Mouse (Mus musculus) limb, embryonic 14.5 days (tissue): ENCODE measurements around the gene Ankrd40. TPM values are rescaled to one million over a fixed set of nuclear protein-coding genes. Genes with fewer than 3 reads are reported as not detected.
A peak's percentile ranks its signal among the peaks of the same experiment; 100 is the strongest.

Experiments used
- ATAC-seq: fragments of 200-750 bp; cut with Nextera tagmentation; 2 replicates; pipeline ENCODE4 v1.8.0; 2017; ENCODE audit warnings: low read depth, moderate number of reproducible peaks, moderate TSS enrichment; ENCODE audit not compliant: low FRiP score
- DNase-seq: peaks from one replicate; pipeline ENCODE4 v3.0.0-alpha.2; 2015; ENCODE audit warnings: low spot score
- H3K27ac ChIP-seq: fragments of 300-500 bp; sonication (generic); replicated peaks from 2 replicates; pipeline ENCODE4 v1.5.1; 2014; ENCODE audit warnings: low read depth, mild to moderate bottlenecking, low read length, moderate library complexity, mixed read lengths
- H3K27me3 ChIP-seq: fragments of 300-500 bp; sonication (generic); 2 replicates; pipeline ENCODE4 v1.6.1; 2014; ENCODE audit warnings: low read length, mixed read lengths; ENCODE audit not compliant: control insufficient read depth, insufficient read depth
- H3K36me3 ChIP-seq: fragments of 300-500 bp; sonication (generic); 2 replicates; pipeline ENCODE4 v1.6.1; 2014; ENCODE audit warnings: mild to moderate bottlenecking, low read length, moderate library complexity, mixed read lengths; ENCODE audit not compliant: control insufficient read depth, insufficient read depth
- H3K4me1 ChIP-seq: fragments of 300-500 bp; sonication (generic); 2 replicates; pipeline ENCODE4 v1.6.1; 2014; ENCODE audit warnings: antibody characterized with exemption, low read length, mixed read lengths; ENCODE audit not compliant: control insufficient read depth, insufficient read depth
- H3K4me2 ChIP-seq: fragments of 300-500 bp; sonication (generic); replicated peaks from 2 replicates; pipeline ENCODE4 v1.6.1; 2014; ENCODE audit warnings: low read depth, mild to moderate bottlenecking, low read length, moderate library complexity; ENCODE audit not compliant: severe bottlenecking
- H3K4me3 ChIP-seq: fragments of 300-500 bp; sonication (generic); replicated peaks from 2 replicates; pipeline ENCODE4 v1.5.1; 2014; ENCODE audit warnings: low read length
- H3K9ac ChIP-seq: fragments of 300-500 bp; sonication (generic); 2 replicates; pipeline ENCODE4 v1.6.1; 2014; ENCODE audit warnings: mild to moderate bottlenecking, low read depth, low read length, moderate library complexity; ENCODE audit not compliant: severe bottlenecking
- H3K9me3 ChIP-seq: fragments of 300-500 bp; sonication (generic); 2 replicates; pipeline ENCODE4 v1.6.1; 2016; ENCODE audit warnings: low read length; ENCODE audit not compliant: control insufficient read depth
- POLR2A ChIP-seq: fragments of 200-500 bp; IDR thresholded peaks from 2 replicates; pipeline ENCODE4 v1.8.0; 2012; ENCODE audit warnings: inconsistent platforms, mild to moderate bottlenecking, moderate library complexity, borderline replicate concordance; ENCODE audit not compliant: insufficient read depth, insufficient read length; ENCODE audit errors: extremely low read depth
- WGBS: fragments of 180-500 bp; shearing (Covaris S2); extraction: QIAGEN DNeasy Blood & Tissue Kit; methylation state at CpG from one replicate; pipeline ENCODE4 v1.1.7; 2014; 5-methylcytosine and 5-hydroxymethylcytosine counted together
- polyA plus RNA-seq, 2 experiments: library from polyadenylated mRNA; depleted of rRNA in 1 of 2; stranded (reverse) in 1 of 2; unstranded in 1 of 2; fragments of >200 nt; fragmentation: Nextera tagmentation in 1 of 2; extraction: Ambion mirVana in 1 of 2; gene quantifications; 2 replicates each; pipeline versions ENCODE4 v1.2.1 to v1.2.3; 2012 to 2014

The Ankrd40 gene
- polyA plus RNA-seq, 2 experiments = 30.3 to 74.4 TPM

- no peak for ATAC-seq
- DNase-seq = peak; percentile 30
- TF ChIP-seq POLR2A = no peak
- Histone ChIP-seq H3K27me3 (no peaks in the 10 kb centered on the region), H3K9ac (peak overlapping the region; percentile 94), H3K27ac (peak overlapping the region; percentile 98; the same call in 1 of the 2 replicates), H3K36me3 (no peaks in the 10 kb centered on the region), H3K9me3 (no peaks in the 10 kb centered on the region), H3K4me2 (peak overlapping the region; percentile 68), H3K4me3 (peak overlapping the region; percentile 73), H3K4me1 (peaks cover 19% of the 10 kb centered on the region)
- 4% methylated on average over 10 of the region's 10 CpGs for WGBS
Observed at GRCm38 (mm10) chr11:94326961-94327411, 815 bp upstream of the Ankrd40 start.

- WGBS = 1% methylated on average over 10 of the region's 10 CpGs
- TF ChIP-seq POLR2A = no peak
Observed at GRCm38 (mm10) chr11:94328644-94329025, 834 bp downstream of the Ankrd40 start.

GRCm38 (mm10) chr11:94329270-94329891 lies 1.6 kb downstream of the Ankrd40 start:
- no peaks in the 10 kb centered on the region for H3K9me3 ChIP-seq
- H3K4me1 ChIP-seq = peaks cover 13% of the 10 kb centered on the region
- H3K27ac ChIP-seq = no peak overlapping the region
- no peak overlapping the region for H3K9ac ChIP-seq
- H3K36me3 ChIP-seq = peaks cover 3% of the 10 kb centered on the region
- no peak for TF ChIP-seq POLR2A
- ATAC-seq (no peak), DNase-seq (peak; percentile 29)
- H3K27me3 ChIP-seq = no peaks in the 10 kb centered on the region
- 60% methylated on average over 4 of the region's 4 CpGs for WGBS
- no peak overlapping the region; the same call in 1 of the 2 replicates for H3K4me3 ChIP-seq
- peak overlapping the region; percentile 68; the same call in 1 of the 2 replicates for H3K4me2 ChIP-seq

More at GRCm38 (mm10) chr11:94328644-94329025, 834 bp downstream of the Ankrd40 start:
- Histone ChIP-seq H3K36me3 (no peaks in the 10 kb centered on the region), H3K27me3 (no peaks in the 10 kb centered on the region), H3K9me3 (no peaks in the 10 kb centered on the region), H3K4me3 (peak overlapping the region; percentile 73), H3K4me2 (peak overlapping the region; percentile 68), H3K27ac (peak overlapping the region; percentile 98), H3K9ac (peak overlapping the region; percentile 94), H3K4me1 (peaks cover 13% of the 10 kb centered on the region)
- DNase-seq (no peak), ATAC-seq (no peak)

- ATAC-seq (no peak), DNase-seq (no peak)
- H3K9ac ChIP-seq = no peak overlapping the region
- H3K36me3 ChIP-seq = peaks cover 9% of the 10 kb centered on the region
- TF ChIP-seq POLR2A = no peak
- 96% methylated on average over 3 of the region's 3 CpGs for WGBS
- no peaks in the 10 kb centered on the region for H3K9me3 ChIP-seq
- H3K27me3 ChIP-seq = no peaks in the 10 kb centered on the region
- peaks cover 13% of the 10 kb centered on the region for H3K4me1 ChIP-seq
- H3K4me3 ChIP-seq = no peak overlapping the region
- no peak overlapping the region for H3K27ac ChIP-seq
- H3K4me2 ChIP-seq = no peak overlapping the region
Observed at GRCm38 (mm10) chr11:94330211-94330610, 2.4 kb downstream of the Ankrd40 start.

- no peak overlapping the region for H3K27ac ChIP-seq
- DNase-seq (no peak), ATAC-seq (no peak)
- H3K27me3 ChIP-seq = no peaks in the 10 kb centered on the region
- no peaks in the 10 kb centered on the region for H3K9me3 ChIP-seq
- H3K9ac ChIP-seq = no peak overlapping the region
- WGBS = 91% methylated on average over 6 of the region's 6 CpGs
- peaks cover 29% of the 10 kb centered on the region for H3K36me3 ChIP-seq
- H3K4me1 ChIP-seq = peaks cover 8% of the 10 kb centered on the region; the same call in 1 of the 2 replicates
- H3K4me2 ChIP-seq = no peak overlapping the region
- H3K4me3 ChIP-seq = no peak overlapping the region
- no peak for TF ChIP-seq POLR2A
Observed at GRCm38 (mm10) chr11:94332726-94333125, 4.9 kb downstream of the Ankrd40 start.
